Mouse (Mus musculus) MEL-GATA-1-ER (cell line): Measurements from ENCODE around the gene Ppp1r12c.
"Not testable (repeated sequence)": the region's sequence is repeated elsewhere in the genome, so short reads cannot be mapped to it uniquely, and the experiment has no call there.

Experiments used
- DNase-seq: peaks from one replicate; pipeline ENCODE4 v3.0.0-alpha.2; 2012; ENCODE audit warnings: low read depth; ENCODE audit errors: extremely low read depth

Ppp1r12c gene

GRCm38 (mm10) chr7:4501558-4502397 is at the start of gene Ppp1r12c:
Gene Ppp1r12c (minus strand): TSS chr7:4501680.
- DNase-seq: no peak

GRCm38 (mm10) chr7:4547221-4547641 is 45.8 kb upstream of the Ppp1r12c start, which contains the start of gene Syt5:
Gene Syt5 (minus strand): TSS chr7:4547541.
- no peak for DNase-seq

GRCm38 (mm10) chr7:4546591-4547131 is 45.2 kb upstream of the Ppp1r12c start:
- no peak for DNase-seq

GRCm38 (mm10) chr7:4546050-4546449 is 44.6 kb upstream of the Ppp1r12c start:
- DNase-seq: no peak

- DNase-seq: no peak
Observed at GRCm38 (mm10) chr7:4542013-4542412, 40.5 kb upstream of the Ppp1r12c start.

- DNase-seq: no peak
Observed at GRCm38 (mm10) chr7:4541344-4541743, 39.9 kb upstream of the Ppp1r12c start.

GRCm38 (mm10) chr7:4539019-4539418 is 37.5 kb upstream of the Ppp1r12c start:
- DNase-seq: no peak

GRCm38 (mm10) chr7:4537181-4537580 is 35.7 kb upstream of the Ppp1r12c start:
- no peak for DNase-seq

- no peak for DNase-seq
Observed at GRCm38 (mm10) chr7:4536369-4536768, 34.9 kb upstream of the Ppp1r12c start.

- no peak for DNase-seq
Observed at GRCm38 (mm10) chr7:4532005-4532729, 30.7 kb upstream of the Ppp1r12c start, which contains the start of gene Dnaaf3. Gene Dnaaf3 (minus strand): TSS chr7:4532453.

- not testable (repeated sequence) for DNase-seq
Observed at GRCm38 (mm10) chr7:4530166-4530565, 28.7 kb upstream of the Ppp1r12c start.

GRCm38 (mm10) chr7:4527302-4527689 is 25.8 kb upstream of the Ppp1r12c start:
- DNase-seq: no peak

- peak; percentile 91 for DNase-seq
Observed at GRCm38 (mm10) chr7:4526341-4527301, 25.1 kb upstream of the Ppp1r12c start.

- DNase-seq: not testable (repeated sequence)
Observed at GRCm38 (mm10) chr7:4524212-4524922, 22.9 kb upstream of the Ppp1r12c start, which contains the start of gene Tnni3. Gene Tnni3 (minus strand): TSS chr7:4524229.

- DNase-seq: no peak
Observed at GRCm38 (mm10) chr7:4523205-4524130, 22.0 kb upstream of the Ppp1r12c start.

GRCm38 (mm10) chr7:4522292-4522691 is 20.8 kb upstream of the Ppp1r12c start:
- DNase-seq: no peak

GRCm38 (mm10) chr7:4521231-4522003 is 19.9 kb upstream of the Ppp1r12c start:
- DNase-seq: no peak

GRCm38 (mm10) chr7:4518487-4518886 is 17.0 kb upstream of the Ppp1r12c start:
- DNase-seq: no peak
